8 mouse cellular contexts compared by ENCODE assay signal in the genomic region with DNA sequence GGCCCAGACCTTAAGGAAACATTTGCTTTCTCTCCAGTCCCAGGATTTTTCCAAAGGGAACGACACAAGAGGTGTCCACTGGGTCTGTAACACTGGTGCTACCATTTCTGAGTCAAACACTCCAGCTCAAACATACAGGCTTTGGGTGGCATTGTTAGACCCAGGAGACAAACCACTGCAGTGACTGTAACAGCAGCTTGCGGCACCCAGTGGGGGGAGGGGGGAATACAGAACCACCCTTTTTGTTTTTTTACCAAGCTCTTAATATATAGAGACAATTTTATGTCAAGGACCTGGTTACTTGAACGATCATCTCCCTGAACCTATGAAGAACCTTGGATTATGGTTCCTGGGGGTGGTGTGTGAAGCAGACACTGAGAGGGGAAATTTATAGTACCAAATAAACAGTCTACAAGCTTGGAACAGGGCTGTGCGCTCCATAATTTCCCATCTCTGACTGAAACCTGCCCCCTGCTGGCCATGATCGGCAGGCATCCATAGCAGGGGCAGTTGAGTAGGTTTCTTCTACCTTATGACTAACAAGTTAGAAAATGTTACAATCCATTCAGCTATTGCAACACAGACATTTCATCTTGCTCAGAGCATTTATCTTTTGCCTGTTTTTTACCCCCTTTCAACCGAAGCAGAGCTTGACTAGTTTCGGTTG. TPM values are rescaled to one million over a fixed set of nuclear protein-coding genes. Genes with fewer than 3 reads are reported as not detected.
DNase-seq lines count a peak whose midpoint lies in the region; ATAC-seq lines count a peak whose summit lies in the region.

No protein-coding gene starts in this region.

- ATAC-seq in frontal cortex, adult (ENCODE audit: low TSS enrichment): peak; percentile 66

- DNase-seq in NIH3T3 (ENCODE audit: low read depth): peak; percentile 95
- peak; percentile 92 for DNase-seq in cerebellum, adult 9-10 months
- peak; percentile 92 for DNase-seq in heart, postnatal 4 days
- peak; percentile 88 for DNase-seq in layer of hippocampus, adult 9-11 months
- peak; percentile 92 for DNase-seq in lung, postnatal 10 days
- DNase-seq in retina, postnatal 1 day: peak; percentile 82
- DNase-seq in urinary bladder, adult 18-20 months (ENCODE audit: low spot score in 2 of 2): peak; percentile 63 to 66

RNA-seq across cellular contexts. Expression of a gene that starts 28.2 kb away (rescaled TPM):
- 100 to 1,000 TPM; 141 to 154 TPM for total RNA-seq in heart, postnatal 4 days (2021)

Comparison
In these comparisons a context has a peak if more than half of its experiments do, and no peak if none do; other contexts are left out.
1. Peak in every context shown above with its lines: DNase-seq and ATAC-seq.